Mouse (Mus musculus): ENCODE measurements at regions not wholly inside any gene's neighbourhood (a gene's known extent, or its start where the extent isn't known, plus 50 kb on each side); places are given as distances from the start of the nearest gene placed in this dataset.

GRCm38 (mm10) chr5:106089332-106089731 lies 213.0 kb downstream of the Zfp326 start:
- no peak overlapping the region for H3K9ac ChIP-seq
- no peaks in the 10 kb centered on the region for H3K4me1 ChIP-seq
- H3K27ac ChIP-seq: no peak overlapping the region
- H3K9me3 ChIP-seq: 0 out of 2 replicates have a peak, but pooled peaks cover 5% of the 10 kb centered on the region
- WGBS: 71% methylated on average over 7 of the region's 7 CpGs
- no peak overlapping the region for H3K4me2 ChIP-seq (replicated peaks)
- no peaks in the 10 kb centered on the region for H3K27me3 ChIP-seq
- H3K4me3 ChIP-seq: no peak overlapping the region
- H3K36me3 ChIP-seq: no peaks in the 10 kb centered on the region
- no peak for ATAC-seq (ENCODE audit: insufficient number of reproducible peaks, insufficient read depth, low FRiP score, low TSS enrichment)

- Histone ChIP-seq H3K4me2 (replicated peaks) (no peak overlapping the region), H3K4me1 (no peaks in the 10 kb centered on the region), H3K4me3 (no peak overlapping the region), H3K9ac (no peak overlapping the region), H3K27ac (no peak overlapping the region), H3K9me3 (0 out of 2 replicates have a peak, but pooled peaks cover 5% of the 10 kb centered on the region), H3K27me3 (no peaks in the 10 kb centered on the region), H3K36me3 (no peaks in the 10 kb centered on the region)
- 86% methylated on average over 5 of the region's 5 CpGs for WGBS
- no peak for ATAC-seq (ENCODE audit: insufficient number of reproducible peaks, insufficient read depth, low FRiP score, low TSS enrichment)
These were observed 212.3 kb downstream of the Zfp326 start for GRCm38 (mm10) chr5:106088478-106089185.

GRCm38 (mm10) chr5:106083786-106084185 lies 207.4 kb downstream of the Zfp326 start:
- Histone ChIP-seq H3K4me3 (no peak overlapping the region), H3K4me2 (replicated peaks) (no peak overlapping the region)
- 73% methylated on average over 4 of the region's 4 CpGs for WGBS

GRCm38 (mm10) chr5:106082891-106083290 lies 206.5 kb downstream of the Zfp326 start:
- no peak for ATAC-seq (ENCODE audit: insufficient number of reproducible peaks, insufficient read depth, low FRiP score, low TSS enrichment)
- 58% methylated on average over 7 of the region's 7 CpGs for WGBS
- Histone ChIP-seq H3K4me2 (replicated peaks) (no peak overlapping the region), H3K9me3 (0 out of 2 replicates have a peak, but pooled peaks cover 4% of the 10 kb centered on the region), H3K4me3 (no peak overlapping the region), H3K27me3 (no peaks in the 10 kb centered on the region), H3K36me3 (no peaks in the 10 kb centered on the region), H3K4me1 (no peaks in the 10 kb centered on the region), H3K27ac (no peak overlapping the region), H3K9ac (no peak overlapping the region)

More at GRCm38 (mm10) chr5:106083786-106084185, 207.4 kb downstream of the Zfp326 start:
- no peak for ATAC-seq (ENCODE audit: insufficient number of reproducible peaks, insufficient read depth, low FRiP score, low TSS enrichment)
- no peaks in the 10 kb centered on the region for H3K4me1 ChIP-seq
- no peaks in the 10 kb centered on the region for H3K27me3 ChIP-seq
- H3K9ac ChIP-seq: no peak overlapping the region
- H3K27ac ChIP-seq: no peak overlapping the region
- H3K9me3 ChIP-seq: 0 out of 2 replicates have a peak, but pooled peaks cover 5% of the 10 kb centered on the region
- H3K36me3 ChIP-seq: no peaks in the 10 kb centered on the region

GRCm38 (mm10) chr5:106067124-106067551 lies 190.8 kb downstream of the Zfp326 start:
- Histone ChIP-seq H3K4me2 (replicated peaks) (no peak overlapping the region), H3K9ac (no peak overlapping the region), H3K4me1 (no peaks in the 10 kb centered on the region), H3K36me3 (no peaks in the 10 kb centered on the region), H3K27ac (no peak overlapping the region), H3K27me3 (no peaks in the 10 kb centered on the region), H3K9me3 (peaks cover 9% of the 10 kb centered on the region; the same call in 1 of the 2 replicates), H3K4me3 (no peak overlapping the region)
- WGBS: 74% methylated on average over 9 of the region's 9 CpGs
- no peak for ATAC-seq (ENCODE audit: insufficient number of reproducible peaks, insufficient read depth, low FRiP score, low TSS enrichment)

GRCm38 (mm10) chr5:106066706-106067105 lies 190.3 kb downstream of the Zfp326 start:
- no peak for ATAC-seq (ENCODE audit: insufficient number of reproducible peaks, insufficient read depth, low FRiP score, low TSS enrichment)

GRCm38 (mm10) chr5:106064366-106064765 lies 188.0 kb downstream of the Zfp326 start:
- H3K4me1 ChIP-seq: no peaks in the 10 kb centered on the region
- no peak overlapping the region for H3K27ac ChIP-seq
- WGBS: 90% methylated on average over 7 of the region's 7 CpGs
- H3K27me3 ChIP-seq: no peaks in the 10 kb centered on the region
- no peak overlapping the region for H3K9ac ChIP-seq
- H3K4me3 ChIP-seq: no peak overlapping the region
- H3K9me3 ChIP-seq: peaks cover 9% of the 10 kb centered on the region; the same call in 1 of the 2 replicates
- H3K36me3 ChIP-seq: no peaks in the 10 kb centered on the region
- no peak overlapping the region for H3K4me2 ChIP-seq (replicated peaks)
- no peak for ATAC-seq (ENCODE audit: insufficient number of reproducible peaks, insufficient read depth, low FRiP score, low TSS enrichment)

More at GRCm38 (mm10) chr5:106066706-106067105, 190.3 kb downstream of the Zfp326 start:
- no peak overlapping the region for H3K9ac ChIP-seq
- H3K27me3 ChIP-seq: no peaks in the 10 kb centered on the region
- H3K36me3 ChIP-seq: no peaks in the 10 kb centered on the region
- H3K27ac ChIP-seq: no peak overlapping the region
- no peak overlapping the region for H3K4me2 ChIP-seq (replicated peaks)
- H3K9me3 ChIP-seq: peaks cover 9% of the 10 kb centered on the region; the same call in 1 of the 2 replicates
- no peak overlapping the region for H3K4me3 ChIP-seq
- H3K4me1 ChIP-seq: no peaks in the 10 kb centered on the region

- Histone ChIP-seq H3K4me1 (no peaks in the 10 kb centered on the region), H3K9me3 (peaks cover 9% of the 10 kb centered on the region; the same call in 1 of the 2 replicates), H3K9ac (no peak overlapping the region), H3K27ac (no peak overlapping the region), H3K4me3 (no peak overlapping the region), H3K36me3 (no peaks in the 10 kb centered on the region), H3K4me2 (replicated peaks) (no peak overlapping the region), H3K27me3 (no peaks in the 10 kb centered on the region)
- no peak for ATAC-seq (ENCODE audit: insufficient number of reproducible peaks, insufficient read depth, low FRiP score, low TSS enrichment)
- WGBS: 76% methylated on average over 6 of the region's 6 CpGs
These were observed 186.6 kb downstream of the Zfp326 start for GRCm38 (mm10) chr5:106062926-106063325.

GRCm38 (mm10) chr5:106056631-106057030 lies 180.3 kb downstream of the Zfp326 start:
- no peaks in the 10 kb centered on the region for H3K27me3 ChIP-seq
- 28% methylated on average over 9 of the region's 9 CpGs for WGBS
- no peak overlapping the region for H3K4me3 ChIP-seq
- no peak overlapping the region for H3K9ac ChIP-seq
- no peak overlapping the region for H3K4me2 ChIP-seq (replicated peaks)
- H3K36me3 ChIP-seq: no peaks in the 10 kb centered on the region
- no peak overlapping the region for H3K27ac ChIP-seq
- no peaks in the 10 kb centered on the region for H3K9me3 ChIP-seq
- no peak for ATAC-seq (ENCODE audit: insufficient number of reproducible peaks, insufficient read depth, low FRiP score, low TSS enrichment)
- H3K4me1 ChIP-seq: no peaks in the 10 kb centered on the region

GRCm38 (mm10) chr5:106055221-106055620 lies 178.9 kb downstream of the Zfp326 start:
- Histone ChIP-seq H3K27ac (no peak overlapping the region), H3K36me3 (no peaks in the 10 kb centered on the region), H3K4me1 (no peaks in the 10 kb centered on the region), H3K4me3 (no peak overlapping the region), H3K9me3 (no peaks in the 10 kb centered on the region), H3K4me2 (replicated peaks) (no peak overlapping the region), H3K27me3 (no peaks in the 10 kb centered on the region), H3K9ac (no peak overlapping the region)
- 57% methylated on average over 8 of the region's 8 CpGs for WGBS
- no peak for ATAC-seq (ENCODE audit: insufficient number of reproducible peaks, insufficient read depth, low FRiP score, low TSS enrichment)

- no peaks in the 10 kb centered on the region for H3K4me1 ChIP-seq
- no peaks in the 10 kb centered on the region for H3K36me3 ChIP-seq
- no peak overlapping the region for H3K27ac ChIP-seq
- H3K4me2 ChIP-seq (replicated peaks): no peak overlapping the region
- WGBS: 93% methylated on average over 8 of the region's 8 CpGs
- H3K27me3 ChIP-seq: no peaks in the 10 kb centered on the region
- H3K9ac ChIP-seq: no peak overlapping the region
- no peak overlapping the region for H3K4me3 ChIP-seq
- ATAC-seq (ENCODE audit: insufficient number of reproducible peaks, insufficient read depth, low FRiP score, low TSS enrichment): no peak
- no peaks in the 10 kb centered on the region for H3K9me3 ChIP-seq
These were observed 174.7 kb downstream of the Zfp326 start for GRCm38 (mm10) chr5:106051026-106051425.

GRCm38 (mm10) chr5:106044878-106045585 lies 168.7 kb downstream of the Zfp326 start:
- no peak overlapping the region for H3K4me3 ChIP-seq
- no peak overlapping the region for H3K9ac ChIP-seq
- H3K36me3 ChIP-seq: no peaks in the 10 kb centered on the region
- WGBS: 82% methylated on average over 12 of the region's 12 CpGs
- no peak for ATAC-seq (ENCODE audit: insufficient number of reproducible peaks, insufficient read depth, low FRiP score, low TSS enrichment)
- no peaks in the 10 kb centered on the region for H3K27me3 ChIP-seq
- H3K9me3 ChIP-seq: no peaks in the 10 kb centered on the region
- no peak overlapping the region for H3K27ac ChIP-seq
- H3K4me2 ChIP-seq (replicated peaks): no peak overlapping the region
- no peaks in the 10 kb centered on the region for H3K4me1 ChIP-seq
